Mouse (Mus musculus) bone marrow, adult 2 months (tissue): ENCODE results near the gene Fhl2.

ENCODE experiments used
- CTCF ChIP-seq: fragments of 200-500 bp; IDR thresholded peaks from 2 replicates; pipeline ENCODE4 v1.5.1; 2011; ENCODE audit warnings: low read length, control low read depth; ENCODE audit not compliant: control insufficient read depth, insufficient read depth
- POLR2A ChIP-seq: fragments of 200-500 bp; IDR thresholded peaks from 2 replicates; pipeline ENCODE4 v1.6.1; 2011; ENCODE audit warnings: low read depth, mild to moderate bottlenecking, control low read depth, low read length, borderline replicate concordance; ENCODE audit not compliant: control insufficient read depth

DNA sequence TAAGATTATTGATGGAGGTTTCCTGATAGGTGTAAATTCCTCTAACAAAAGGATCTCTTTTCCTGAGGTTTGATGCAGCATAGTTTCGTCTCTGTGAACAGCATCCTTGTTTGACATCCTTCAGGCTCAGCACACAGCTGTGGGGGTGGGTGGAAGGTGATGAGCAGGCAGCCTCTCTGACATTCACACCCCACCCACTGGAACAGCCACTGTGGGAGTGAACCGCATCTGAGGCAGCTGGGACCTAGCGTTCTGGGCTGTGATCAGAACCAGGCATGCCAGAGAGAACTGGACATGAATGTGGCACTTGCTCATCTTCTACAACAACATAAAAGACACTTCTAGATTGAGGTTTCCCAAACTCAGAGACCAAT lies 3.1 kb upstream of the Fhl2 start:
- TF ChIP-seq POLR2A (no peak), CTCF (no peak)
